Mouse (Mus musculus) neural tube, embryonic 12.5 days (tissue): ENCODE results near the gene Gm10521. TPM values are rescaled to one million over a fixed set of nuclear protein-coding genes. Genes with fewer than 3 reads are reported as not detected.

Experiments
- ATAC-seq: fragments of 200-750 bp; cut with Nextera tagmentation; 2 replicates; pipeline ENCODE4 v1.8.0; 2017; ENCODE audit warnings: low read depth, mild to moderate bottlenecking, moderate TSS enrichment, moderate library complexity; ENCODE audit not compliant: low FRiP score
- H3K27ac ChIP-seq: fragments of 300-500 bp; sonication (generic); 2 replicates; pipeline ENCODE4 v1.5.1; 2016
- H3K27me3 ChIP-seq: fragments of 300-500 bp; sonication (generic); replicated peaks from 2 replicates; pipeline ENCODE4 v1.6.1; 2016; ENCODE audit warnings: mild to moderate bottlenecking
- H3K36me3 ChIP-seq: fragments of 300-500 bp; sonication (generic); 2 replicates; pipeline ENCODE4 v1.6.1; 2016; ENCODE audit warnings: mild to moderate bottlenecking
- H3K4me1 ChIP-seq: fragments of 300-500 bp; sonication (generic); 2 replicates; pipeline ENCODE4 v1.6.1; 2016
- H3K4me2 ChIP-seq: fragments of 300-500 bp; sonication (generic); replicated peaks from 2 replicates; pipeline ENCODE4 v1.6.1; 2016; ENCODE audit warnings: mild to moderate bottlenecking
- H3K4me3 ChIP-seq: fragments of 300-500 bp; sonication (generic); 2 replicates; pipeline ENCODE4 v1.5.1; 2016
- H3K9ac ChIP-seq: fragments of 300-500 bp; sonication (generic); 2 replicates; pipeline ENCODE4 v1.6.1; 2016; ENCODE audit warnings: mild to moderate bottlenecking
- H3K9me3 ChIP-seq: fragments of 300-500 bp; sonication (generic); 2 replicates; pipeline ENCODE4 v1.6.1; 2016; ENCODE audit warnings: mild to moderate bottlenecking
- WGBS: fragments of 180-500 bp; shearing (Covaris S2); methylation state at CpG from one replicate; pipeline ENCODE4 v1.1.7; 2016; 5-methylcytosine and 5-hydroxymethylcytosine counted together
- polyA plus RNA-seq: library from polyadenylated mRNA; unstranded; fragments of >200 nt; fragmentation: Nextera tagmentation; extraction: Ambion mirVana; gene quantifications from 2 replicates; pipeline ENCODE4 v1.2.1, GENCODE M21; 2016

Gene Gm10521
- polyA plus RNA-seq, 1 experiment from 2014 or later, result not detected

DNA sequence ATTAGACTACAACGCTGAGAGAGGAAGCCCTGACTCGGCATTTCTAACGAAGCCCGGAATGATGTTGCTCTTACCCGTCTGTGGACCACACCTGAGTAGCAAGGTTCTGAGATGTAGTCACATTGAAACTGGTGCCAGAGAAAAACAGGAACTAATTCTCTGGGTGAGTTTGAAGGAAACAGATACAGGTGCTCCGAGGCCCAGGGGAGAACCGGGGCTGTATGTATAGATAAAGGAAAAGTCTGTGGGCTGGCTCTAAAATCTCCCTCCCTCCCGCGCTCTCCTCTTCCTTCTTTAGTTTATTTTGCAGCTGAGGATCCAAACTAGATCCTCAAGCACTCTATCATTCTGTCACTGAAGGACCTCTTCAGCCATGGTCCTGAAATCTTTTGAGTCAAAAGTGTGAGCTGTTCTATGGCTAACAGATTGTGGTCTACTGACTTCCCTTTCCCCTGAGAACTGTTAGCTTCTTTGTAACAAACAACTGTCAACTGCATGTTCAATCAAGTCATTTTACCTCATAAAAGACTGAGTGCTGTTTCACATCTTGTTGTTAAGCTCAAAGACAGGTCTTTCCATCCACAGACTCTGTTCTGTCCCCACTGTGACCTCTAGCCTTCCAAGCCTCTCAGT is 25.6 kb downstream of the Gm10521 start:
- ATAC-seq, result no peak

GRCm38 (mm10) chr1:171921641-171922040 is 26.2 kb downstream of the Gm10521 start:
- no peak for ATAC-seq
- H3K9me3 ChIP-seq, result no peaks in the 10 kb centered on the region
- no peak overlapping the region for H3K4me2 ChIP-seq
- no peaks in the 10 kb centered on the region for H3K27me3 ChIP-seq
- no peak overlapping the region for H3K4me3 ChIP-seq
- no peaks in the 10 kb centered on the region for H3K36me3 ChIP-seq
- no peak overlapping the region for H3K27ac ChIP-seq
- H3K4me1 ChIP-seq, result no peaks in the 10 kb centered on the region
- WGBS, result 73% methylated on average over 2 of the region's 2 CpGs
- H3K9ac ChIP-seq, result no peak overlapping the region

More for the DNA sequence above, 25.6 kb downstream of the Gm10521 start:
- WGBS, result 85% methylated on average over 9 of the region's 9 CpGs
- Histone ChIP-seq H3K36me3 (no peaks in the 10 kb centered on the region), H3K27ac (no peak overlapping the region), H3K4me1 (no peaks in the 10 kb centered on the region), H3K9ac (no peak overlapping the region), H3K4me3 (no peak overlapping the region), H3K27me3 (no peaks in the 10 kb centered on the region), H3K9me3 (no peaks in the 10 kb centered on the region), H3K4me2 (no peak overlapping the region)

DNA sequence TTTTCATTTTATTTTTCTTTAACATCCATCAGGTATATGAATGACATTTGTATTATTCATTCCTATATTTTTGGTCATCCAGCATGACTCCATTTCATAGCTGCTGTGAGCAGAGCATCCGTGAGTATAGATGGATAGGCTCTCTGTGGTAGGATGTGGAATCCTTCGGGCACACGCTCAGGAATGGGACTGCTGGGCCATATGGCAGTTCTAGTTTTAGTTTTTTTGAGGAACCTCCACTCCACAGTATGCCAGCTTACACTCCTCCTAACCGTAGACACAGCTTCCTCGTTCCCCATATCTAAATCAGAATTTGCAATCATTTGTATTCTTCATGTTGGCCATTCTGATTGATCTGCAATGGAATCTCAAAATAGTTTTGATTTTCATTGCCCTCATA is 27.4 kb downstream of the Gm10521 start:
- H3K4me1 ChIP-seq, result no peaks in the 10 kb centered on the region
- no peak overlapping the region for H3K4me3 ChIP-seq
- no peaks in the 10 kb centered on the region for H3K9me3 ChIP-seq
- no peak overlapping the region for H3K9ac ChIP-seq
- H3K27ac ChIP-seq, result no peak overlapping the region
- no peaks in the 10 kb centered on the region for H3K36me3 ChIP-seq
- WGBS, result 92% methylated on average over 5 of the region's 5 CpGs
- H3K4me2 ChIP-seq, result no peak overlapping the region
- H3K27me3 ChIP-seq, result no peaks in the 10 kb centered on the region
- ATAC-seq, result no peak

DNA sequence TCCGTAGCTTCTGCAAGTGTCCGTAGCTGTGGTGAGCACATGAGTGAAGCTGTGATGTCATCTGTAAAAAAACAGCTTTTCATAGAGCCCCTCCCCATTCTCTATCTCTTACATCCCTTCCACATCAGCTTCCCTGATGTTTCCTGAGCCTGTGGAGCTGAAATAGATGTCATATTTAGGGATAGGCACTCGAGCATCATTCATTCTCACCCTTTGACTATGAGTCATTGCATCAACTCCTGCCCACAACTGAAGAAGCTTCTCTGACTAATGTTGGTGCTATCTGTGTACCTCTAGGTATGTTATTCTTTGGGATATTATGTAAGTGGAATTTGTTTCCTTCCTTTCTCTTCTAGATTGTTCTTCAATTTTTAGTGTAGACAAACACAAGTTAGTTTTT is 29.4 kb downstream of the Gm10521 start:
- 84% methylated on average over 3 of the region's 3 CpGs for WGBS
- Histone ChIP-seq H3K27ac (no peak overlapping the region), H3K9me3 (no peaks in the 10 kb centered on the region), H3K27me3 (no peaks in the 10 kb centered on the region), H3K4me2 (no peak overlapping the region), H3K4me1 (no peaks in the 10 kb centered on the region), H3K4me3 (no peak overlapping the region), H3K36me3 (no peaks in the 10 kb centered on the region), H3K9ac (no peak overlapping the region)
- ATAC-seq, result no peak

GRCm38 (mm10) chr1:171933851-171934250 is 38.4 kb downstream of the Gm10521 start:
- Histone ChIP-seq H3K36me3 (no peaks in the 10 kb centered on the region), H3K4me2 (no peak overlapping the region), H3K27ac (no peak overlapping the region), H3K4me3 (no peak overlapping the region), H3K9me3 (no peaks in the 10 kb centered on the region), H3K27me3 (no peaks in the 10 kb centered on the region), H3K4me1 (no peaks in the 10 kb centered on the region), H3K9ac (no peak overlapping the region)
- 81% methylated on average over 3 of the region's 3 CpGs for WGBS
- no peak for ATAC-seq

GRCm38 (mm10) chr1:171938952-171939948 is 43.8 kb downstream of the Gm10521 start:
- no peaks in the 10 kb centered on the region for H3K9me3 ChIP-seq
- no peak overlapping the region for H3K27ac ChIP-seq
- no peak for ATAC-seq
- WGBS, result 87% methylated on average over 14 of the region's 14 CpGs
- no peaks in the 10 kb centered on the region for H3K27me3 ChIP-seq
- no peak overlapping the region for H3K9ac ChIP-seq
- no peak overlapping the region for H3K4me2 ChIP-seq
- no peaks in the 10 kb centered on the region for H3K36me3 ChIP-seq
- H3K4me3 ChIP-seq, result no peak overlapping the region
- no peaks in the 10 kb centered on the region for H3K4me1 ChIP-seq

DNA sequence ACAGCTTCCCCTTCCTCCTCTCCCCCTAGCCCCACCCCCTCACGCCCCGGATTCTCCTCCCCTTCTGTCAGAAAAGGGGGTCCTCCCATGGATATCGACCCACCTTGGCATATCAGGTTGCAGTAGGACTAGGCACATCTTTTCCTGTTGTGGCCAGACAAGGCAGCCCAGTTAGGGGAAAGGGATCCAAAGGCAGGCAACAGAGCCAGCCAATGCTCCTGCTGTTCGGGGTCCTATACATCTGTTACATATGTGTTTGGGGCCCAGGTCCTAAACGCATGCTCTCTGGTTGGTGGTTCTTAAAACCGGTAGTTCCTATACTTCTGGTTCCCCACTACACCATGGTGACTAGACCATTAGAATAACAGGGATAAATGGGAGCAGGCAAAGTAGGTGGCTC is 45.2 kb downstream of the Gm10521 start:
- 85% methylated on average over 6 of the region's 6 CpGs for WGBS
- H3K27ac ChIP-seq, result no peak overlapping the region
- H3K4me3 ChIP-seq, result no peak overlapping the region
- no peaks in the 10 kb centered on the region for H3K9me3 ChIP-seq
- H3K4me2 ChIP-seq, result no peak overlapping the region
- no peak for ATAC-seq
- no peak overlapping the region for H3K9ac ChIP-seq
- no peaks in the 10 kb centered on the region for H3K27me3 ChIP-seq
- H3K4me1 ChIP-seq, result no peaks in the 10 kb centered on the region
- H3K36me3 ChIP-seq, result no peaks in the 10 kb centered on the region

DNA sequence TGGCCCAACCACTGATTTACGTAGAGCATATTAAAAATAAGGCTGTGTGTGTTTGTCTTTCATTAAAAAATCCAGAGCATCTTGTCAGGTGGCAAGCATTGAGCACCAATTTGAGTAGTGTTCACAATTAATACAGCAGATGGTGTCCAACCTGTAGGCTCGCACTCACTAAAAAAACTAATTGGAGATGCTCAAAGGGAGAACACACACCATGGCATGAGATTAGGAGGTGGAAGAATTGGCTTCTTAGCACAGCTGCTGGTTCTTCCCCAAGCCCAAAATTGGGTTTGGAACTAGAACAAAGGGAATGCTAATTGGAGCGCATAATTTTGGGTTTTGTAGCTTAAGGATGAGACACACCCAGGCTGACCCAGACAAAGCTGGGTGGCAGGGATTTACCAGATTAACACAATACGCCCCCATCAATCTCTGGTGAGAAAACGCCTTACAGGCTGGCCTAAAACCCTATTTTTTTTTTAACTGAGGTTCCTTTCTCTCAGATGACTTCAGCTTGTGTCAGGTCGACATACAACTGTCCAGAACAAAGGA is 51.1 kb downstream of the Gm10521 start:
- Histone ChIP-seq H3K4me2 (no peak overlapping the region), H3K27ac (no peak overlapping the region), H3K4me3 (no peak overlapping the region), H3K9me3 (no peaks in the 10 kb centered on the region), H3K4me1 (0 out of 2 replicates have a peak, but pooled peaks cover 6% of the 10 kb centered on the region), H3K9ac (no peak overlapping the region), H3K36me3 (no peaks in the 10 kb centered on the region), H3K27me3 (no peaks in the 10 kb centered on the region)
- 63% methylated on average over 6 of the region's 6 CpGs for WGBS
- ATAC-seq, result no peak

Other genes starting within 250 kb of the Gm10521 start
- gene Slamf7, start 242.6 kb upstream of the Gm10521 start, polyA plus RNA-seq, result not detected in 2 replicates
- gene Cd48, start 213.7 kb upstream of the Gm10521 start, polyA plus RNA-seq, result 0.81 and 1.1 TPM in 2 replicates
- 0.27 and 0.28 TPM in 2 replicates for gene Slamf1, start 128.5 kb upstream of the Gm10521 start, polyA plus RNA-seq
- gene Cd84, start 56.0 kb upstream of the Gm10521 start, polyA plus RNA-seq, result 0.66 and 1.2 TPM in 2 replicates
- gene Slamf6, start 21.9 kb downstream of the Gm10521 start, polyA plus RNA-seq, result 0.20 TPM in 1 of 2 replicates, not detected in the other
- 66.0 and 69.7 TPM in 2 replicates for gene Vangl2, start 132.8 kb downstream of the Gm10521 start, polyA plus RNA-seq
- gene Nhlh1, start 161.9 kb downstream of the Gm10521 start, polyA plus RNA-seq, result 18.2 and 21.7 TPM in 2 replicates
- gene Copa, start 186.9 kb downstream of the Gm10521 start, polyA plus RNA-seq, result 216 and 227 TPM in 2 replicates
- gene Ncstn, start 187.1 kb downstream of the Gm10521 start, polyA plus RNA-seq, result 132 and 137 TPM in 2 replicates
- gene Pex19, start 231.1 kb downstream of the Gm10521 start, polyA plus RNA-seq, result 191 TPM in 2 replicates